Mouse (Mus musculus): ENCODE data around the gene Rasl10a.

The Rasl10a gene

DNA sequence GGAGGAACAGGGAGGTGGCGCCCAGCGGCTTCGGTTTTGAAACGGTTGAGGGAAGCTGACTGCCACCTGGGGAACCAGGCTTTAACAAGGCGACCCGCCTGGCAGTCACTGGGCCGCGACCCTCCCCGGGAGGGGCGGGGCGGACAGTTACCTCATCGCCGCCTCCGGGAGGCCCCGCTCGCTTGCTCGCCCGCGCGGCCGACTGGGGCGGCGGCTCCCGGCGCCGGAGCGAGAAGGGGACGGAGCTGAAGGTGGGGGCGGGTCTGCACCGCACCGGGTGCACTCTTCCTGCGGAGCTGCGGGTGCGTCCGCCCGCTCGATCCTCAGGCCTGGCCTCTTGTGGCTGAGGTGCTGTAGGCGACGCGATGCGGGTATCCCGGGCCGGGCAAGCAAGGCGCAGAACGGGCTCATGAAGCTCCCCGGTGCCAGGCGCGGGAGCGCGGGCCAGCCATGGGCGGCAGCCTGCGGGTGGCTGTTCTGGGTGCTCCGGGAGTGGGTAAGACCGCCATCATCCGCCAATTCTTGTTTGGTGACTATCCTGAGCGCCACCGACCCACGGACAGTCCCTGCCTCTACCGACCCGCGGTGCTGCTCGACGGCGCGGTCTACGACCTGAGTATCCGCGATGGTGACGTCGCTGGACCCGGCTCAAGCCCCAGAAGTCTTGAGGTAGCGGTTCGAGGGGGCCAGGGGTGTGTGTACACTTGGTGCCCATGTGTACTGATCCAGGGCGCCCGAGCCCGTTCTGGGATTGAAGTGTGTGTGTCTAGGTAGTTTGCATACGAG is at the start of gene Rasl10a:
Rasl10a (plus strand) TSS at position 273 of the 786 bp plus-strand sequence.
- DNase-seq (ENCODE audit: low spot score): no peak

DNA sequence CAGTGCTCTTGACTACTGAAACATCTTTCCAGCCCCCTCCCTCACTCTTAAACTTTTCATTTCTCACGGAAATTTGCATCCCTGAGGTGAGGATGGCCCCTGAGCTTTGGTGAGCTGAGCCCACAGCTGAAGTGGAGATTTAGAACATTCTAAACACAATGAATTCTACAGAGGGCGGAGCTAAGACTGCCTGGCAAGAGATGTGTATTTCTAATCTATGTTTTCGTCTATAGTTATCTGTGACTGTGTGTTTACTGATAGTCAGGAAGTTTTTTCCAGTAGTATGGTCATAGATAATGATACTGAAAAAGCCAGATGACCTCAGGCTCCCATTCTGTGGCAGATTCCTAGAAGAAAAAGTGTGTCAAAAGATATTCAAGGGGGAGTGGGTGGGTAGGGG is 49.1 kb upstream of the Rasl10a start:
- DNase-seq (ENCODE audit: low spot score): peak; percentile 58

DNA sequence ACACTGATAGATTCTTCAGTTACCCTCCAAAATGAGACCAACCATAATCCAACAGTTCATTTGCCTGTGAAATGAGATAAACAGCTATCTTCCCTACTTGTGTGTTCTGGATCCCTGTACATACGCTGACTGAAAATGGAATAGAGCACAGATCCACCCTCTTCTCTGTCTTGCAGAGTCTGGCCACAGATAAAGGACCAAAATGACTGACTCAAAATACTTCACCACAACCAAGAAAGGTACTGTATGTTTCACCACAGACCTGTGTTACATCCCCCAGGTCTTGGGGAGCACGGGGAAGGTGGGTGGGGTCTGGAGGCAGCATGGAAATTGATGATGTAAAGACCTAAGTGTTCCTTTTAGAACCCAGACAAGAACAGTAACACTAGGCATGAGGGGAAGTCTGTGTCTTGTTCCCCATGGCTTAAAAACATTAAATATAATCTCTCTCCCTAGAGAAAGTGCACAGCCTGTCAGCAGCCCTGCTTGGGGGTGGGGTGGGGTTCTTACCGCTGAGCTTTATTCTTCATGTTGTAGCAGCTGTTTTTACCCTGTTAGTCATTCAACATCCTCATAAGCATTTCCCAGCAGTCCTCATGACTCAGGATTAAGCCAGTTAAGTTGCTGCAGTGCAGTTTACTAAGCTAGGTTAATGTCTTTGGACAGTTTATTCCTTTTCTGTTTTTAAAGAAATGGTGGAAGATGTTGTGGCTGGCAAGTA is 48.4 kb upstream of the Rasl10a start:
- DNase-seq (ENCODE audit: low spot score): peak; percentile 77

DNA sequence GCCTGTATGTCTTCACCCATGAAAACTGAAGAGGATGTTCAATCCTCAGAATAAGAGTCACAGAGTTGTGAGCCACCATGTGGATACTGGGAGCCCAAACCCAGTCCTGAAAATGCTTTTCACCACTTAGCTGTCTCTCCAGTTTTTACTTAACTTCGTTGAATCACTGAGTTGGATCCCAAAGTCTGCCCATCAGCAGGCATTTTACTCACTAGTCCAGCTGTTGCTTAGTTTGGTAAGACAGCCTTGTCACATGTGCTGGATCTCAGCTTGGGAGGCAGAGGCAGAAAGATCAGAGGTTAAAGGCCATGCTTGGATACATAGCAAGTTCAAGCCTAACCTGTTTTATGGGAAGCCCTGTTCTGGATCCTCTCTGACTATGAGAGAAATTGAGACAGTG is 47.7 kb upstream of the Rasl10a start:
- DNase-seq (ENCODE audit: low spot score): no peak

DNA sequence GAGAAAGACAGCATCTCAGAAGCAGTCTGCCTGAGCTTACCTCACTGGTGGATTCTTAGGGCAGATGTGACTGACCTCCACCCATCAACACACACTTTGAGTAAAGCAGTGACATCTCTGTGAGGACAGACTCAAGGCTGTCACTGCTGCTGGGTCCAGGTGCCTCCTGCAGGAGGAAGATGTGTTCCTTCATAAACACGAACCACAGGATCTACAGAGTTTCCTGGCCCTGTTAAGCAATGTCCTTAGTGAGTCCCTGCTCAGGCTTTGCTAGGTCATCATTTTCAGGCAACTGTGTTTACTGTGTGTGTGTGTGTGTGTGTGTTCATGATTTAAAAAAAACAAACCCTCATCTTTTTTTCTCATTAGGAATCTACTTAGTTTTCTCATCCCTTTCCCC is 46.4 kb upstream of the Rasl10a start:
- no peak for DNase-seq (ENCODE audit: low spot score)

DNA sequence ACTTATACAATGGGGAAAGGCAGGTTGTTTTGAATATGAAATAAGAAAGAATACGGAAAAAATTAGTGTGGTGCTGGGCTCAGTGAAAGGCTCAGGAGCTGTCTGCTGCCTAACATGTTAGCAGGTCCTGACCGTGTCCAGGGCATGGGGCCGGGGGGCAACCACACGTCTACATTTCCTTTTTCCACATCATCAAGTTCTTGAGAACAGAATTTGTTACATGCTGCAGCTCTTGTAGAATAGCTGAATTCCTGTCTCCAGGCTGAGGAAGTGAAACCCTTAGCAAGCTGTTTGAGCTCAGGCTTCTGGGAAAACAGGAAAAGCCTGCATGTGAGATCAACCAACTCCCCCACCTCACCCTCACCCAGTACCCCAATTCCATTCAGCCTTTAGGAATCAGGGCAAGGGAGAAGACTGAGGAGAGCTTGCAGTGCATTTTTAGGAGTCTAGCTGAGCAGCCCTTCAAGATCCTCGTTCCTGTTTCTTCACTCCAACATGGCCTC is 45.7 kb upstream of the Rasl10a start:
- DNase-seq (ENCODE audit: low spot score): no peak

DNA sequence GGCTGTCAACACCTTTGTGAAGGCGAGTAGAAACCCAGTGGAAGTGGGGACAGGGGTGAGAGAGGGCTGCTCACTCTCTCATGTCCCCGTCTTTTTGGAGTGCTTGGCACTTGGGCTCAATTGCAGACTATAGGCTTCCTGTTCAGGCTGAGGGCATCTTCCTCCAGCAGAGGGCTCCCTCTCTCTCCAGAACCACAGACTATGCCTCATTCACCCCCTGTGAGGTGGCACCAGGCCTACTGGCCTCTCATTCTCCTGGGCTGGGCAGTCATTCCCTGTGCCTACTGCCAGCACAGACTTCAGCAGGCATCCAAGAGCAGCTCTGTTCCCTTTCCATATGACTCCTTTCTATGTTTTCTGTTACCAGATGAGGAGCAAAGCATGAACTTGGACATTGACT is 42.2 kb upstream of the Rasl10a start:
- DNase-seq (ENCODE audit: low spot score): no peak

DNA sequence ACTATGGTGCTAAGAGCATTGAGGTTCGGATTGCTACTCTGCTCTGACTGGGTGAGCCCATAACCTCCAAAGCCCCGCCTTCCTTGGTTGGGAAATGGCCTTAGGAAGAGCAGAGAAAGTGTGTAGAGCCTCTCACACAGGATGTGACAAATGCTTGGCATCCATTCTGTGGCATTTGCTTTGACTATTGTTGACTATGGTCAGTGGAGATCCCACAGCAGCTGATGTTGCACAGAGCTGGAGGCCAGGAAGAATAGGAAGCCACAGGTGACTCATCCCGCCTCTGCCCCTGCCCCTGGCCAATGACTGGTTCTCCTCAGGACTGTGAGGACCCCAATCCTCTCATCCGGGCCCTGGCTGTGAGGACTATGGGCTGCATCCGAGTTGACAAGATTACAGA is 41.6 kb upstream of the Rasl10a start:
- no peak for DNase-seq (ENCODE audit: low spot score)

DNA sequence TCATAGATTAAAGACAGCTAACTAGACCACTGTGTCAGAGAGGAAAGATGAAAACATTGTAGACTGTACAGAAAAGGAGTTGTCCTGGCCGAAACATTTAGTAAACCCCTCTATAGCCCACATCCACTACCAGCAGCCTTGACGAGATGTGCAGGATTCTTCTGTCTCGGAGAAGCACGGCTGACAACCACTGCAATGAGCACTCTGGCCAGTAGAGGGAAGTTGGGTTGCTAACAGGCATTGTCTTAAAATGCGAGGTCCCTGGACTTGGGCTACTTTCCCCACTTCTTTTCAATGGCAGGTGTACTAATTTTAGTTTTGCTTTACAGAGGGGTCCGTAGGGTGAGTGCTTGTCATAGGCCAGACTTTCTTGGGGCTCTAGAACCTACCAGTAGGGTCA is 40.4 kb upstream of the Rasl10a start:
- no peak for DNase-seq (ENCODE audit: low spot score)

DNA sequence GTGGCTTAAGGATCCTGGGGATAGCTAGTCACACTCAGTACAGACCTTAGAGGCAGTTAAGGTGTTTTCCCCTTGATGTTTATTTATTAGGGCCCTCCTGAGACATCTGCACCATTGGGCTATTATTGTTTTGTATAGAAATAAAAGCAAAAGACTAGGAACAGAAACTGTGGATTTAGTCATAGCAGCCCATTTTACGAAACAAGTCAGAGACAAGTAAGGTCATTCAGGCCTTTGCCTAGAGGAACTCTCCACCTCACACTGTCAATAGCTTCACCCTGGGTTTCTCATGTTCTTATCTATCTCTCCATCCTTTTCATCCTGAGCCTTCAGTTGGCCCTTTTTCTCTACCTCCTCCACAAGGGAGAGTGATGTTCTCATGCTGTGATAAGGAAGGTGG is 32.8 kb upstream of the Rasl10a start:
- no peak for DNase-seq (ENCODE audit: low spot score)

DNA sequence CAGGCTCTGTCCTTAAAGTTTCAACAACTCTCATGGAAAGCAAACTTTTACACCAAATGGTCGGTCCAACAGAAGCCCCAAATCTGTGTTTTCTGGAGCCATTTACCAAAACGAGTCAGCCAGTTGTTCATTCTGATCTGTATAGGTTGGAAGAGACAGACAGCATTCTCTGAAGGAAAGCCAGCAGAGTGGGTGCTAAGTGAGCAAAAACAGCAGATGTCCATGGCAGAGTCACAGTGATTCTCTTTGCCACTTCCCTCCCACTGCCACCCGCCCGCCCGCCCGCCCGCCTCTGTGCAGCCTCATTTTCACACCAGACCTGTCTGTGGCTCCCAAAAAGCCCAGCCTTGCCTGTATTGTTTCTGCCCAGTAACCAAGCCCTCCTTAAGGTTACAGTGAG is 29.7 kb upstream of the Rasl10a start:
- no peak for DNase-seq (ENCODE audit: low spot score)

DNA sequence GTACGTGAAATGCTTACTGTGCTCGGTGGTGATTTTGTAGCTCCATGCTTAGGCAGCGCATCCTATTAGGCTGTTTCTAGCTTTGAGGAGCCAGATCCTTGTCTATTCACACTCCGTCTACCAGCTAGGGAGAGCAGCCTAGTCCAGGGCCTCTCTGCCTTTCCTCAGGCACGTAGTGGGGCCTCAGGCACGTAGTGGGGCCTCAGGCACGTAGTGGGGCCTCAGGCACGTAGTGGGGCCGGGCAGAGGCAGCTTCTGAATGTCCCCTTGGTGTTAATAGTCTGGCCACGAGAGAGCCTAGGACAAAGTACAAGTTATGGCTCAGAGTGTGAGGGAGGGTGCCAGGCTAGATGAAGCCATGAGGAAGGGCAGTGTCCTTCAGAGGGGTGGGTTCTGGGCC is 25.2 kb upstream of the Rasl10a start:
- DNase-seq (ENCODE audit: low spot score): no peak

DNA sequence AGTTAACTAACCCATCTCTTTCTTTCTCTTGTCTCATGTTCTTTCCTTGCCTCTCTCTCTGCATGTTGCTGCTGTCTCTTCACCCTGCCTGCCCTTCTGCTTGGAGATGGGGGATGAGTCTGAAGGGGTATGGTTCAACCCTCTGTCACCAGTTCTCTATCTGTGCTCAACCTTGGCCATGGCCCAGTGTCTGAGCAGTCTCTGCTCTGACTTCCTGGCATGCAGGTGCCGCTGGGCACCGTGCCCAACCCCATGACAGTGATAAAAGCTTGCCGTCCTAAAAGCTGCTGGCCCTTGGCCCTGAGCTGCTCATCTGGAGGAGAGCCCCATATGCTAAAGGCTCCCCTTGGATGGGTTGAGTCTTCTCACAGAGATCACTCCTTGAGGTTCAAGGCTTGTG is 24.8 kb upstream of the Rasl10a start:
- DNase-seq (ENCODE audit: low spot score): no peak

DNA sequence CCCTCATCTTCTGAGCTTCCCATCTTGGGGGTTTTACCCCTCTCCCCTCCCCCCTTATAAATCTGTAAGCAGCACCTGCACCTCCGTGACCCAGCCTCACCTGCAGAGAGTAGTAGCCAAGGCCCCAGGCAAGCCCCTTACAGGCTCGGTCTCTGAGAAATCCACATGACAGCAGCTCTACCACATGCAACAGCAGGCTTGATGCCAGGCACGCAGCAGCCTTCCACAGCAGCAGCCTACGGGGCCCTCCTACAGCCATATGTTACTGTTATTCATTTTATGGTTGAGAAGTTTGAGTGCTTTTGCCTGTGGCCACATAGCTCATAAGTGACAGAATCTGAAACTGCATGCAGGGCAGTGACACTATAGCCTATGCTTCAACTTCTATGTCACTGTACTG is 22.5 kb upstream of the Rasl10a start:
- no peak for DNase-seq (ENCODE audit: low spot score)

DNA sequence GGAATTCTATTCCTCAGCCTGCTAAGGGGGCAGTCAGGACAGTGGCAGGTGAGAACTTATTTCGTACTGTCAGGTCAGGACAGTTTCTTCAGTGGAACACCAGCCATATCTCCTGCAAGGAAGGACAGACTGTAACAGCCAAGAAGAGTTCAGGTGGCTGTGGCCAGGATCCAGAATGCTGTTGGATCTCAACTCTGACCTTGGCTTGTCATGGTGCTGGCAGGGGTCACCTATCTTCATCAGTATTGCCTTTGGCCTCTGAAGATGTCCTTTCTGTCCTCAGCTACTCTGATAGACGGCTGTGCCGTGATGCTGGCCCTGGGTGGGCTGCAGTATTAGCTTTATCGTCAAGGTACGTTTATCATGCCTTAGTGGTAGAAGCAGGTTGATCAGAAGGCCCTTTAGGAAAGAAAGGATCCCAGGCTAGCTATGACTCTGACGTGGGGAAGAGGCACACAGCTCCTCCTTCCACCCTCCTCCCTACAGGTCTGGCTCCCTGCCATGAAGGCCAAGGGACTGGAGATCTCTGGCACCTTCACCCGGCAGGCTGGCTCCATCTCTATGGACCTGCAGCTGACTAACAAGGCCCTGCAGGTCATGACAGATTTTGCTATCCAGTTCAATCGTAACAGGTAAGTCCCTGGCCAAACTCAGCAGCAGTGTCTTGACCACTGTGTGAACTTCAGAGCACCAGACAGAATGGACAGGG is 20.6 kb upstream of the Rasl10a start:
- DNase-seq (ENCODE audit: low spot score): no peak

DNA sequence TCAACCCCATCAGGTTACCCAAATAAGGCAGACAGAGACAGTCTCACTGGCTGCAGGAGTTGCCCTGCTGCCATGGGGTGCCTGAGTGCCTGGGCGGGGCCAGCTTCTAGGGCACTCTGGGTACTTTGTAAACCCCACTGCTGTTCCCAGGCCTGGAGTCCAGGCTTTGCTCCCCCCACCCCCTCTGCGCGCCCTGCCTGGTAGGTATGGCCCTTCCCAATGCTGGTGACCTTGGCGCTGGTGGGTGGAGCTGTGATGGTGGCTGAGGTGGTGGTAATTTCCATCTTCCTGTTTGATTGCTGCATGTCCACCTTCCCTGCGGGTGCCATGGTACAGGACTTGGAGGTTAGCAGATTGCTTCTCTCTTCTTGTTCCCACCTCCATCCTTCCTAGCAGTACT is 17.3 kb upstream of the Rasl10a start:
- no peak for DNase-seq (ENCODE audit: low spot score)

DNA sequence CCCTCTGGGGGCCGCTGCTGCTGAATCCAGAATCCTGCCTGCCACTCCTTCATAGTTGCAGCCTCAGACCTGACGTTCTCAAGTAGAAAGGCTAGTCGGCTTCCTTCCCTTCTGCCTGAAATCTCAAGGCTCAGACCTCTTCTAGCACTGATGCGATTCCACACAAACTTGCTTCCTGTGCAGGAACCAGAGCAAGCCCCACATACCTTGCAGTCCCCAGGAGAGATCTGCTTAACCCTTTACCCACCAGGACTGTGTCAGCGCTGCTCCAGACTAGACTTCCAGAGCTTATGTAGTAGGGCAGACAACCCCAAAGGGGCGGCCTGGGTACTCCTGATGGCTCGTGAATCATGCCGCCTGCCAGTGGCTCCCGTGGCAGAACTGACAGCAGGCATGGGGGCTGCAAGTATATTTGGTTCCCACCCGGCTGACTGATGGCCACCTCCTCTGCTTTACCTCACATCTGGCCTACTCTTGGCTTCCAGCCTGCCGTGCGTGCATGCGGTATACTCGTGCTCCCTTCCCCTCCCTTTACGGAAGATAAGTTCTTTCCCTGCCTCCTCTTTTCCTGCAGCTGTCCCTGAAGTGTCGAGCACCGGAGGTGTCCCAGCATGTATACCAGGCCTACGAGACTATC is 16.7 kb upstream of the Rasl10a start:
- no peak for DNase-seq (ENCODE audit: low spot score)

DNA sequence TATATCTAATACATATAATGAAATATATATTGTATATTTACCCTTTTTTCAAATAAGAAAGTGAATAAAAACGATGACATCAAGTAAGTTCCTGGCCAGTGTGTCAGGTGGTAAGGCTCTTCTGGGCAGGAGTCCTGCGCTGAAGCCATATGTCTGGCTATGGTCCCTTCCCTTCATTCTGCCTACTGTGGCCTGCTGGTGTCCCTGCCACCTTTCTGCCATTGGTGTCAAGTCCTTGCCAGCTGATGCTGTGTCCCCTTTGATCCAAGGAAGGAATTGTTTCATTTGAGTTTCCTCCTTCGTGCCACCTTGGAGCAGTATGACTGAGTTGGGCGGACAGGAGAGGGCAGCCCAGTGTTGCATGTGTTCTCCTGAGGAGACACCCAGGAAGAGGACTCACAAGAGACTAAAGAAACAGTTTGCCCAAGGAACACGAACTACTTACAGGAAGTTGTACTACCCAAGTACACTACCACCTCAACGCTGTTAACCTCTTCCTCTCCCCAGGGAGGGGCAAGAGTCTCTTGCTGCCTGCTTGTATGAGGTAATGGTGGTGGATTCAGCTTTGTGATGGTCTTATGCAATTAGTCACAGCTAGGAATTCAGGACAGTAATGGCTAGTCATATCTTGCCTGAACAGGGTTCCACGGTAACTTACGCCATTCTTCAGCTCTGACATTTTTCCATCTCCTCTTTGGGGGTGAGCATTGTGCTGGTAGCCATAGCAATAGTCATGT is 15.1 kb upstream of the Rasl10a start:
- no peak for DNase-seq (ENCODE audit: low spot score)

DNA sequence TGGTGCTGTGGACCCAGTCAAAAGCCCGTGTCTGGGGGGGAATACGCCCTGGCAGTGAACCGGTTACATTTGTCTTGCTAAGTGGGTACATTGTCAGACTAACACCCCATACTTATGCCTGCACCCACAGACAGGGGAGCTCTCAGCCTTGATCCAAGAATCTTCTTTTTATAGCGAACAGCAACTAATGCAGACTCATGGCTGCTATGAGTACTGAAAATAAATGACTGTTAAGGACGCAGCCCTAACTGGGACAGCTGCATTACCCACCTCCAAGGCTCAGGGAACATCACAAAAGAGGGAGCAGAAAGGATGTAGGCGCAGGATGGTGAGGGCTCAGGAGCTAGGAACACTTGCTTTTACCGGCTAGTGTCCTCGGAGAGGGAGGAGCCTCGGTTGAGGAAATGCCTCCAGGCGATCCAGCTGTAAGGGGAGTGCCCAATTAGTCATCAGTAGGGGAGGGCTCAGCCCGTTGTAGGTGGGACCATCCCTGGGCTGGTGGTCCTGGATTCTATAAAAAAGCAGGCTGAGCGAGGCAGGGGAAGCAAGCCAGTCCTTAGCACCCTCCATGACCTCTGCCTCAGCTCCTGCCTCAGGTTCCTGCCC is 11.5 kb upstream of the Rasl10a start:
- DNase-seq (ENCODE audit: low spot score): no peak

DNA sequence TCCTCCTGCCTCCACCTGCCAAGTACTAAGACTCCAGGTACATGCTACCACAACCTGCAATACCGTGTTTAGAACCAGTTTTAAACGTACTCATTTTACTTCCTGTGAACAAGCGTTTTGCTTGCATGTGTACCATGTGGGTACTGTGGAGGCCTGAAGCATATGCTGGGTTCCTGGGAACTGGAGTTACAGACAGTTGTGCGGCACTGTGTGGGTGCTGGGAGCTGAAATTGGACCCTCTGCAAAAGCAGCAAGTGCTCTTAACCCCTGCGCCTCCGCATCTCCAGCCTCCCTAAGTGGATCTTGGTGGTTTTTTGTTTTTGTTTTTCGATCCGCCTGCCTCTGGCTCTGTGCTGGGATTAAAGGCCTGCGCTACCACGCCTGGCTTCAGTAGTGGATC is 6.3 kb upstream of the Rasl10a start:
- DNase-seq (ENCODE audit: low spot score): no peak

DNA sequence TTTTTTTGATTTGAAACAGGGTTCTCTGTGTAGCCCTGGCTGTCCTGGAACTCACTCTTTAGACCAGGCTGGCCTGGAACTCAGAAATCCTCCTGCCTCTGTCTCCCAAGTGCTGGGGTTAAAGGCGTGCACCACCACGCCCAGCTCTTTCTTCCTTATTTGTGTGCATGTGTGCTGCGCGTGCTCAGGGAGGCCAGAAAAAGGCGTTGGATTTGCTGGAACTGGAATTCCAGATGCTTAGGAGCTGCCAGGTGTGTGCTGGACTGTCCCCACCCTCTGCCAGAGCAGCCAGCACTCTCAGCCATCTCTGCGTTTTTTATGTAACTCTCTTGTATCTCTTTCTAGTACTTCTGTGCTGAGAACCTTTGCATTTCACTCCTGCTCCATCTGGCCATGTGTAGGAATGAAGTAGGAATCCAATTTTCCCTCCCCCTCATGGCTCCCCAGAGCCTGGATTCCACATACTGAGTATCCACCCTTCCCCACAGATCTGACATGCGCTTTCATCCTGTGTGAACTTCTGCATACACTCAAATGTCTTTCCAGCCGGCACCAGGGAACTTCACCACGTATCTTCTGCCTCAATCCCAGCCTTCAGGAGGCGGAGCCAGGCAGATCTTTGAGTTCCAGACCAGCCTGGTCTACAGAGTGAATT is 5.6 kb upstream of the Rasl10a start:
- DNase-seq (ENCODE audit: low spot score): no peak

All from c-Kit-positive CD71-positive TER-119-positive erythroid progenitor cells, embryonic 14.5 days (primary cell).